Mouse (Mus musculus): ENCODE measurements around the gene Fxyd3. TPM values are rescaled to one million over a fixed set of nuclear protein-coding genes. Genes with fewer than 3 reads are reported as not detected.

Gene Fxyd3
- polyA plus RNA-seq, 1 experiment: not detected

GRCm38 (mm10) chr7:31028609-31029008 lies 47.9 kb downstream of the Fxyd3 start:
- no peak overlapping the region for H3K4me3 ChIP-seq (ENCODE audit: insufficient read depth, low read length)
- peaks cover 22% of the 10 kb centered on the region for H3K4me1 ChIP-seq (ENCODE audit: control insufficient read depth, insufficient read depth, low read length)
- TF ChIP-seq POLR2A (IDR thresholded peaks at IDR 0.05; ENCODE audit: borderline replicate concordance, low read depth, low read length): no peak
- no peak for TF ChIP-seq CTCF (IDR thresholded peaks at IDR 0.05; ENCODE audit: low read depth, low read length)
- no peak overlapping the region for H3K27ac ChIP-seq (ENCODE audit: insufficient read depth, low read depth, low read length)

Other genes starting within 250 kb of the Fxyd3 start
- gene Ffar3, start 220.5 kb downstream of the Fxyd3 start, polyA plus RNA-seq (2012; ENCODE audit: insufficient read depth, insufficient read length, missing spikeins): not detected in 2 replicates
- gene Ffar1, start 215.1 kb downstream of the Fxyd3 start, polyA plus RNA-seq (2012; ENCODE audit: insufficient read depth, insufficient read length, missing spikeins): not detected in 2 replicates
- 6.8 and 8.0 TPM in 2 replicates for gene Cd22, start 196.4 kb downstream of the Fxyd3 start, polyA plus RNA-seq (2012; ENCODE audit: insufficient read depth, insufficient read length, missing spikeins)
- gene Mag, start 161.8 kb downstream of the Fxyd3 start, polyA plus RNA-seq (2012; ENCODE audit: insufficient read depth, insufficient read length, missing spikeins): 2.5 and 3.7 TPM in 2 replicates
- not detected in 2 replicates for gene Hamp2, start 152.0 kb downstream of the Fxyd3 start, polyA plus RNA-seq (2012; ENCODE audit: insufficient read depth, insufficient read length, missing spikeins)
- not detected in 2 replicates for gene Hamp, start 132.7 kb downstream of the Fxyd3 start, polyA plus RNA-seq (2012; ENCODE audit: insufficient read depth, insufficient read length, missing spikeins)
- 208 and 246 TPM in 2 replicates for gene Usf2, start 119.9 kb downstream of the Fxyd3 start, polyA plus RNA-seq (2012; ENCODE audit: insufficient read depth, insufficient read length, missing spikeins)
- 29.2 and 32.1 TPM in 2 replicates for gene Lsr, start 103.2 kb downstream of the Fxyd3 start, polyA plus RNA-seq (2012; ENCODE audit: insufficient read depth, insufficient read length, missing spikeins)
- gene Fam187b, start 102.9 kb downstream of the Fxyd3 start, polyA plus RNA-seq (2012; ENCODE audit: insufficient read depth, insufficient read length, missing spikeins): 4.6 and 7.3 TPM in 2 replicates
- 1,886 and 2,039 TPM in 2 replicates for gene Fxyd5, start 34.2 kb downstream of the Fxyd3 start, polyA plus RNA-seq (2012; ENCODE audit: insufficient read depth, insufficient read length, missing spikeins)
- gene Fxyd7, start 25.2 kb downstream of the Fxyd3 start, polyA plus RNA-seq (2012; ENCODE audit: insufficient read depth, insufficient read length, missing spikeins): not detected in 2 replicates
- gene Fxyd1, start 19.5 kb downstream of the Fxyd3 start, polyA plus RNA-seq (2012; ENCODE audit: insufficient read depth, insufficient read length, missing spikeins): not detected in 2 replicates
- gene Lgi4, start 17.4 kb downstream of the Fxyd3 start, polyA plus RNA-seq (2012; ENCODE audit: insufficient read depth, insufficient read length, missing spikeins): 0.27 and 0.78 TPM in 2 replicates
- 30.9 and 39.0 TPM in 2 replicates for gene Hpn, start 38.6 kb upstream of the Fxyd3 start, polyA plus RNA-seq (2012; ENCODE audit: insufficient read depth, insufficient read length, missing spikeins)
- 30.7 and 33.7 TPM in 2 replicates for gene Scn1b, start 50.3 kb upstream of the Fxyd3 start, polyA plus RNA-seq (2012; ENCODE audit: insufficient read depth, insufficient read length, missing spikeins)
- 63.6 and 99.3 TPM in 2 replicates for gene Gramd1a, start 79.2 kb upstream of the Fxyd3 start, polyA plus RNA-seq (2012; ENCODE audit: insufficient read depth, insufficient read length, missing spikeins)
- gene Scgb2b2, start 213.8 kb upstream of the Fxyd3 start, polyA plus RNA-seq (2012; ENCODE audit: insufficient read depth, insufficient read length, missing spikeins): not detected in 2 replicates
- not detected in 2 replicates for gene Scgb1b2, start 215.1 kb upstream of the Fxyd3 start, polyA plus RNA-seq (2012; ENCODE audit: insufficient read depth, insufficient read length, missing spikeins)

Data from bone marrow macrophage, adult 2 months (primary cell).